Mouse (Mus musculus): ENCODE data around the gene 1700025G04Rik. TPM values are rescaled to one million over a fixed set of nuclear protein-coding genes. Genes with fewer than 3 reads are reported as not detected.

1700025G04Rik gene
- polyA plus RNA-seq, 1 experiment from 2014 or later = 28.5 TPM

DNA sequence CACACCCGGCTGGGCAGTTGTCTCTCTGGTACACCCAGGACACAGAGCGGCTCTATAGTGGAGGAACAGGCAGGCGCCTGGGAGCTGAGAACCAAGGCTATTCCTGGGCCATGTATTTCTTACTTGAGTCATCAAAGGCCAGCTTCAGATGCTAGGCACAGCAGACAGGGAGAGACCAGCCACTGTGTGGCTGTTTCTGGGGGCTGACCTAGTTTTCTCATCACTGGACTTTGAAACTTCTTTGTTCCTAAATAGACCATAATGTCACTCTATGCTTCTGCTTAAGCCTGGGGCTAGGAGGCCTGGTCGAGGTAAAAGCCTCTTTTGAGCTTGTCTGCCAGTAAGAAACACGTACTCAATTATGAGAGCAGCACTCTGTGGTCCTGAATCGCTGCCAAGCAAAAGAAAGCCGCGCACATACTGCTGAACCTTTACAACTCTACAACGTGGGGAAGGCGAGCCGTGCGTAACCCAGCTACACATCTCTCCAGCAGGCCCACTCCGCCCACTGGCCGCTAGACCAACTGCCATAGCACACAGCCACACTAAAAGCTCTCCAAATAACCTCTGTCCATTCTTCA lies 199.8 kb downstream of the 1700025G04Rik start:
- peak overlapping the region; percentile 19 for H3K27ac ChIP-seq (ENCODE audit: low read length)
- H3K27me3 ChIP-seq (ENCODE audit: control insufficient read depth, insufficient read depth, low read depth, low read length) = no peaks in the 10 kb centered on the region
- ATAC-seq = peak; percentile 79
- H3K4me2 ChIP-seq (ENCODE audit: low read length) = no peak overlapping the region
- H3K9ac ChIP-seq (ENCODE audit: low read depth, low read length) = no peak overlapping the region
- peaks cover 14% of the 10 kb centered on the region for H3K4me1 ChIP-seq (ENCODE audit: control insufficient read depth, insufficient read depth, low read length)
- H3K4me3 ChIP-seq (ENCODE audit: low read depth, low read length) = no peak overlapping the region
- H3K36me3 ChIP-seq (ENCODE audit: control insufficient read depth, insufficient read depth, low read length) = no peaks in the 10 kb centered on the region
- no peaks in the 10 kb centered on the region for H3K9me3 ChIP-seq (replicated peaks; ENCODE audit: control insufficient read depth, low read length, poor library complexity, severe bottlenecking)
- 49% methylated on average over 14 of the region's 14 CpGs for WGBS

DNA sequence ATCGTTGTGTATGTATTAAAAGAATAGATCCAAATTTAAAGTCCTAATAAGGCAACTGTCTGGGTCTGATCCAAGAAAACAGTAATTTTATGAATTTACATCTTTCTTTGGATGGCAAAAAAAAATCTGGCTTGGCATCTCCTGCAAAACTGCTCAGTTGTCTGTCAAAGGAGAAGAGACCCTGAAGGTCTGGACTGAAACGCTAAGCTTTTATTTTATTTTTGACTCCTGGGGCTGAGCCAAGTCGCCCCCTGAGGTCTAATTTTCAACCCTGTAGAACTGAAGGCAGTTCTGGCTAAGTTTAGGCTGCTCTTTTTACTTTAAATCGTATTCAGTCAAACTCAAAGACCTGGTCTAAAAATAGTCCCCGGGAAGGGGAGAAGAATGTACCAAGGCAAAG lies 202.3 kb downstream of the 1700025G04Rik start:
- H3K4me3 ChIP-seq (ENCODE audit: low read depth, low read length) = no peak overlapping the region
- WGBS = 71% methylated on average over 5 of the region's 5 CpGs
- no peaks in the 10 kb centered on the region for H3K36me3 ChIP-seq (ENCODE audit: control insufficient read depth, insufficient read depth, low read length)

DNA sequence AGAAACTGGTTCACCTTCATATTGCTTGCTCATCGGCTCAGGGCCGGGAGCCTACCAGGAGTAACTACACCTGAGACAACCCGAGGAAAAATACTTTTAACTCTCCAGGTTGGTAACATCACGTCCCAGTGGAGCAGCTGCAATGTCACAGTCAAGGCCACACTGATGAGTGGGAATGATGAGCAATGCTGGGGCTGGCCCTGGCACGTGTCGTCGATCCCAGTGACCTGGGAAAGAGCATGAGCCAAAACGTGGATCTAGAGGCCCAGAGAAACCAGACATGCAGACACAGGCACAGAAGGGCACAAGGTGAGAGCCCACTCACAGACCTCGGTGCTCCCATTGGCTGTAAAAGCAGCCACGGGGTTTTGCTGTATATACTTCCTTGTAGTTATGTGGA lies 202.8 kb downstream of the 1700025G04Rik start:
- Histone ChIP-seq H3K4me3 (ENCODE audit: low read depth, low read length) (no peak overlapping the region), H3K36me3 (ENCODE audit: control insufficient read depth, insufficient read depth, low read length) (no peaks in the 10 kb centered on the region), H3K9me3 (replicated peaks; ENCODE audit: control insufficient read depth, low read length, poor library complexity, severe bottlenecking) (no peaks in the 10 kb centered on the region), H3K4me2 (ENCODE audit: low read length) (no peak overlapping the region), H3K27ac (ENCODE audit: low read length) (no peak overlapping the region), H3K4me1 (ENCODE audit: control insufficient read depth, insufficient read depth, low read length) (peaks cover 14% of the 10 kb centered on the region), H3K27me3 (ENCODE audit: control insufficient read depth, insufficient read depth, low read depth, low read length) (no peaks in the 10 kb centered on the region), H3K9ac (ENCODE audit: low read depth, low read length) (no peak overlapping the region)
- ATAC-seq = no peak
- WGBS = 90% methylated on average over 10 of the region's 10 CpGs

More for the DNA sequence above, 202.3 kb downstream of the 1700025G04Rik start:
- no peaks in the 10 kb centered on the region for H3K9me3 ChIP-seq (replicated peaks; ENCODE audit: control insufficient read depth, low read length, poor library complexity, severe bottlenecking)
- peaks cover 14% of the 10 kb centered on the region for H3K4me1 ChIP-seq (ENCODE audit: control insufficient read depth, insufficient read depth, low read length)
- H3K27me3 ChIP-seq (ENCODE audit: control insufficient read depth, insufficient read depth, low read depth, low read length) = no peaks in the 10 kb centered on the region
- ATAC-seq = no peak
- H3K27ac ChIP-seq (ENCODE audit: low read length) = no peak overlapping the region
- H3K9ac ChIP-seq (ENCODE audit: low read depth, low read length) = no peak overlapping the region
- H3K4me2 ChIP-seq (ENCODE audit: low read length) = no peak overlapping the region

DNA sequence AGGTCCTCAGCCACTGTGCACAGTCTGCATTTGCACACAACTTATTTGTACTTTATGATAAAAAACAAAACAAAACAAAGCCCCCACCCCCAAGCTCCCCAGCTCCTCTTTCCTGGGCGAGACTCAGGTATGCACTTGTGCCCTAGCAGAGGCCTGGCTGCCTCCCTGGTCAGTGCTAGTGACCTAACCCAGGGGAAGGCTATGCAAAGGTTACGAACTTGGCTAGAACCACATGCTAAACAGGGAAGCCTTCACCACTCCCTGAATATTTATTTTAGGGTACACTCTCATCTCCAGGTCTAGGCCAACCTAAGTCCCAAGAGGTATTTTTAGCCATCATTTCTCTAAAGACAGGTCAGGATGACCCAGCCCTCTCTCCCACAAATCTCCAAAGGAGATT lies 203.8 kb downstream of the 1700025G04Rik start:
- H3K4me3 ChIP-seq (ENCODE audit: low read depth, low read length) = no peak overlapping the region
- H3K4me1 ChIP-seq (ENCODE audit: control insufficient read depth, insufficient read depth, low read length) = peaks cover 14% of the 10 kb centered on the region
- H3K27ac ChIP-seq (ENCODE audit: low read length) = no peak overlapping the region
- WGBS = 90% methylated on average over 2 of the region's 2 CpGs
- H3K9ac ChIP-seq (ENCODE audit: low read depth, low read length) = no peak overlapping the region
- no peaks in the 10 kb centered on the region for H3K36me3 ChIP-seq (ENCODE audit: control insufficient read depth, insufficient read depth, low read length)
- no peaks in the 10 kb centered on the region for H3K9me3 ChIP-seq (replicated peaks; ENCODE audit: control insufficient read depth, low read length, poor library complexity, severe bottlenecking)
- ATAC-seq = no peak
- no peaks in the 10 kb centered on the region for H3K27me3 ChIP-seq (ENCODE audit: control insufficient read depth, insufficient read depth, low read depth, low read length)
- H3K4me2 ChIP-seq (ENCODE audit: low read length) = no peak overlapping the region

DNA sequence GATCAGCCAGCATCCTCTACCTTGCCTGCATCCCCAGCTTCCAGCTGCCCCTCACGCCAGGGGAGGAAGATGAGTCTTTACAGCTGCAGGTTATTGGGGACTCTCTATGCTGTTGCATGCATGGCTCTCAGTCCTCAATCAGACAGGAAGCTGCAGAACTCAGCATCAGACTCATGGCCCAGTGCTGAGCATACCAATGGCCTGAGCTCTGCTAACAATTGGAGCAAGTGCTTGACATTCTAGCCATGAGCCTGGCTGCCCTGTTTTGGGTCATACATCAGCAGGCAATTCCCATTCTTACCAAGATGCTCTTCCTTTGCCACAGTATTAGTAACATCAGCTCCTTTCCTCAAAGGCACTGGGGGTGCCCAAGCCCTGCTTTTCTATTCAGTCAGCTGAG lies 208.7 kb downstream of the 1700025G04Rik start:
- Histone ChIP-seq H3K9me3 (replicated peaks; ENCODE audit: control insufficient read depth, low read length, poor library complexity, severe bottlenecking) (no peaks in the 10 kb centered on the region), H3K4me3 (ENCODE audit: low read depth, low read length) (no peak overlapping the region), H3K27ac (ENCODE audit: low read length) (peak overlapping the region; percentile 34; the same call in 1 of the 2 replicates), H3K9ac (ENCODE audit: low read depth, low read length) (no peak overlapping the region), H3K4me1 (ENCODE audit: control insufficient read depth, insufficient read depth, low read length) (peaks cover 6% of the 10 kb centered on the region; the same call in 1 of the 2 replicates), H3K36me3 (ENCODE audit: control insufficient read depth, insufficient read depth, low read length) (no peaks in the 10 kb centered on the region), H3K27me3 (ENCODE audit: control insufficient read depth, insufficient read depth, low read depth, low read length) (no peaks in the 10 kb centered on the region), H3K4me2 (ENCODE audit: low read length) (no peak overlapping the region)
- 67% methylated on average over 1 of the region's 1 CpGs for WGBS
- ATAC-seq = 0 out of 2 replicates have a peak, but pooled peaks have one; percentile 36

DNA sequence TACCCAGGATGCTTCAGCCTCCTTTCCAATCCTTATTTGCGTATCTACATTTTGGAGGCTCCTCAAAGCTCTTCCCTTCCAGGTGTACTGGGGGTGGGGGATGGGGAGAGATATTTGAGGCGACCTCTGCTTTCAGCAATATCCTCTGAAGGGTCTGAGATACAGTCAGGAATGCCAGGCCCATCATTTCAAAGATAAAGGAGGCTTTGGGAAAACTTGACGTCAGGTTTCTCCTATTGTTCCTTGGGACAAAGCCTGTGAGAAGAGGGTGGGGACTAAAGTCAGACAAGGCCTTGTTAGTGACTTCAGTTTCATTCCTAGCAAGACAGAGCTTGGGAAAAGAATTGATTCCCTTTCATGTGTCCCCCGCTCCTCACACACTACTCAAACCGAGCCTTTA lies 209.2 kb downstream of the 1700025G04Rik start:
- Histone ChIP-seq H3K4me1 (ENCODE audit: control insufficient read depth, insufficient read depth, low read length) (peaks cover 6% of the 10 kb centered on the region; the same call in 1 of the 2 replicates), H3K9ac (ENCODE audit: low read depth, low read length) (no peak overlapping the region), H3K27ac (ENCODE audit: low read length) (no peak overlapping the region; the same call in 1 of the 2 replicates), H3K4me2 (ENCODE audit: low read length) (no peak overlapping the region), H3K9me3 (replicated peaks; ENCODE audit: control insufficient read depth, low read length, poor library complexity, severe bottlenecking) (no peaks in the 10 kb centered on the region), H3K27me3 (ENCODE audit: control insufficient read depth, insufficient read depth, low read depth, low read length) (no peaks in the 10 kb centered on the region), H3K36me3 (ENCODE audit: control insufficient read depth, insufficient read depth, low read length) (no peaks in the 10 kb centered on the region), H3K4me3 (ENCODE audit: low read depth, low read length) (no peak overlapping the region)
- WGBS = 41% methylated on average over 5 of the region's 5 CpGs
- no peak for ATAC-seq

DNA sequence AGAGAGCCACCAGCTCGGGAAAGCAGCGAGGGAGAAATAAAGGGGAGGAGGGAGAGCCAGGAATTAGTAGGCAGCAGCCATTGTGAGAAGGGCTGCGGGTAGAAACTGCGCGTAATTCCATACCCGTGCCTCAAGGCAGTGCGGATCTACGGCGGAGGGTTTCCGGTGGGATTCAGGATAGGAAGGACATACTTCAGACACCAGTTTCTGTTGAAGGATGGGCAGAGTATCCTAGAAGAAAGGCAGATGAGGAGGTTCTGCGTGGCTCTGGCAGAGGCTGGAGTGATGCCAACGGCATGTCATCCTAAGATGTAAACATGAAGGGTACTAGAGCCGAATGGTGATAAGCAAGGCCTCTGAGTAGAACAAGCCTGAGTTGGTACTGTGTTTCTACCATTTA lies 210.0 kb downstream of the 1700025G04Rik start:
- H3K9ac ChIP-seq (ENCODE audit: low read depth, low read length) = no peak overlapping the region
- ATAC-seq = no peak
- peaks cover 6% of the 10 kb centered on the region; the same call in 1 of the 2 replicates for H3K4me1 ChIP-seq (ENCODE audit: control insufficient read depth, insufficient read depth, low read length)
- H3K4me3 ChIP-seq (ENCODE audit: low read depth, low read length) = no peak overlapping the region
- no peaks in the 10 kb centered on the region for H3K27me3 ChIP-seq (ENCODE audit: control insufficient read depth, insufficient read depth, low read depth, low read length)
- H3K9me3 ChIP-seq (replicated peaks; ENCODE audit: control insufficient read depth, low read length, poor library complexity, severe bottlenecking) = no peaks in the 10 kb centered on the region
- WGBS = 78% methylated on average over 13 of the region's 13 CpGs
- H3K36me3 ChIP-seq (ENCODE audit: control insufficient read depth, insufficient read depth, low read length) = no peaks in the 10 kb centered on the region
- H3K27ac ChIP-seq (ENCODE audit: low read length) = no peak overlapping the region
- H3K4me2 ChIP-seq (ENCODE audit: low read length) = no peak overlapping the region

DNA sequence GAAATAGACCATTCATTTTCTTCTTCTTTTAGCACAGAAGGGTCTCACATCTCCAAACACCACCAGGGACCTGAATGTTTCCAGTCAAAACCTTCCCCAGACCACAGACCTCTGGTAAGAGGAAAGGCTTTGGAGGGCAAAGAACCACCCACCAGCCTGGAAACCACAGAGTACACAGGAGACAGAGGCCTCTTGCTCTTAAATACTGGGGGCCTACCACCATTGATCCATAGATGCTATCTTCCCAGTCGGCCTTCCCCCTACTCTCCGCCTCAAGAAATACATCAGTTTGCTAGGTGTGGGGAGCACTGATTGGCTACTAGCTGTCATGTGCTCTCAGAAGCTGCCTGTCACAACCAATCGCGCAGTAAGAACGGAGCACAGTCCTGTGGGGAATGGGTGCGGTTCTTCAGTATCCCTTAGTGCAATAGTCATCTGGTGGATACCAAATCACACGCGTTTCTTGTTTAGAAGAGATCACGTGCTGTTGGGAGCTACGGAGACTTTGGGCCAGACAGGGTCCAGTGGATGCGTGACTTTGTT lies 210.5 kb downstream of the 1700025G04Rik start:
- no peak overlapping the region for H3K9ac ChIP-seq (ENCODE audit: low read depth, low read length)
- WGBS = 85% methylated on average over 11 of the region's 11 CpGs
- no peaks in the 10 kb centered on the region for H3K36me3 ChIP-seq (ENCODE audit: control insufficient read depth, insufficient read depth, low read length)
- H3K4me2 ChIP-seq (ENCODE audit: low read length) = no peak overlapping the region
- H3K27me3 ChIP-seq (ENCODE audit: control insufficient read depth, insufficient read depth, low read depth, low read length) = no peaks in the 10 kb centered on the region
- no peak overlapping the region for H3K27ac ChIP-seq (ENCODE audit: low read length)
- ATAC-seq = 0 out of 2 replicates have a peak, but pooled peaks have one; percentile 22
- no peak overlapping the region for H3K4me3 ChIP-seq (ENCODE audit: low read depth, low read length)
- H3K9me3 ChIP-seq (replicated peaks; ENCODE audit: control insufficient read depth, low read length, poor library complexity, severe bottlenecking) = no peaks in the 10 kb centered on the region
- H3K4me1 ChIP-seq (ENCODE audit: control insufficient read depth, insufficient read depth, low read length) = peaks cover 6% of the 10 kb centered on the region; the same call in 1 of the 2 replicates

DNA sequence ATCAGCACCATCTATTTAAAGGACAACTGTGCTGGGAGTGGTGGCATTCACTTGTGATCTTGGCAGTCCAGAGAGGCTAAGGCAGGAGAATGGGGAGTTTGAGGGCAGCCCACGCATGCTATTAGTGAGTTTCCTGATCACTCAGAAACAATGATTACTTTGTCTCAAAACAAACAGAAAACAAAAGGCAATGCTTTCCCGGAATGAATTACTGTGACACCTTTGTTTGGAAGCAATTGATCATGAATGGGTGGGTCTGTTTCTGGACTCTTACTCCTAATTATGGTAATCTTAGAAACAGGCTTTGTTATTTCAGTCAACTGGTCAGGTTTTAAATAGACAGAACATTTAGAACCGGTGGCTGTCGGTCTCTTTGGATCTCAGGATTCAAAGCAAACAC lies 211.5 kb downstream of the 1700025G04Rik start:
- no peak for ATAC-seq

More for the DNA sequence above, 211.5 kb downstream of the 1700025G04Rik start:
- Histone ChIP-seq H3K27me3 (ENCODE audit: control insufficient read depth, insufficient read depth, low read depth, low read length) (no peaks in the 10 kb centered on the region), H3K4me2 (ENCODE audit: low read length) (no peak overlapping the region), H3K9ac (ENCODE audit: low read depth, low read length) (no peak overlapping the region), H3K9me3 (replicated peaks; ENCODE audit: control insufficient read depth, low read length, poor library complexity, severe bottlenecking) (no peaks in the 10 kb centered on the region), H3K27ac (ENCODE audit: low read length) (no peak overlapping the region), H3K4me1 (ENCODE audit: control insufficient read depth, insufficient read depth, low read length) (peaks cover 6% of the 10 kb centered on the region; the same call in 1 of the 2 replicates), H3K4me3 (ENCODE audit: low read depth, low read length) (no peak overlapping the region), H3K36me3 (ENCODE audit: control insufficient read depth, insufficient read depth, low read length) (no peaks in the 10 kb centered on the region)
- 20% methylated on average over 4 of the region's 4 CpGs for WGBS
